Mouse (Mus musculus) liver, embryonic 14.5 days (tissue): ENCODE measurements around the gene Jun.

Experiments used
- CTCF ChIP-seq: IDR thresholded peaks from 2 replicates; pipeline ENCODE4 v1.5.1; 2016; ENCODE audit warnings: antibody characterized with exemption, low read depth, control low read depth
- EP300 ChIP-seq: IDR thresholded peaks from 2 replicates; pipeline ENCODE4 v1.6.1; 2016; ENCODE audit warnings: antibody characterized with exemption, low read depth

DNA sequence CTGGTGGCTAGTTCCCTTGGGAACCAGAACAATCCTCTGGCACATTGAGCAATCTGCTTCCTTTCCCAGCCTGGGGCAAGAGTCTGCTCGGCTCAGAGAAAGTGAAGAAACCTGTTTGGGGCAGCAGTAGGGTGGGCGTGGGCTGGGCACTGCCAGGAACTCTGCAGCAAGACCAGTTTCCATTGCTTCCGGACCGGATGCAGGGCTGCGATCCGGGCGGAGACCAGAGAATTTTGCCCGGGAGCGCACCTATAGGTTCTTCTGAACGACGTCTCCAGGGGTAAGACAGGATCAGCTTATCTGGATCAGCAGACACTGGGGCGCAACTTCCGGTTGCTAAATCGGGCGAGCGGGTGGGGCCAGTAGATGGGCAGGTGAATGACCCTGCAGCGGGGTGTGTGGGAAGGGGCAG is 23.6 kb upstream of the Jun start:
- no peak for TF ChIP-seq CTCF
- no peak for TF ChIP-seq EP300
